Mouse (Mus musculus) megakaryocyte progenitor cell, adult 5-6 weeks (primary cell): ENCODE results near the gene Zscan20. TPM values are rescaled to one million over a fixed set of nuclear protein-coding genes. Genes with fewer than 3 reads are reported as not detected.

Experiments used
- ATAC-seq: replicated peaks from 2 replicates; pipeline ENCODE4 v1.8.0; 2016; ENCODE audit warnings: mild to moderate bottlenecking, moderate TSS enrichment, inconsistent platforms; ENCODE audit not compliant: poor library complexity
- total RNA-seq, 2 experiments: library from RNA; stranded (forward) in 1 of 2; stranded (reverse) in 1 of 2; fragments of 157-497, 149-512 nt in 1 of 2; fragments of 200-1000 nt in 1 of 2; gene quantifications; 2 replicates each; pipeline versions ENCODE4 v1.2.3 to v1.2.4; 2015 to 2017

The Zscan20 gene
- total RNA-seq (2015) (1.8 and 2.2 TPM in 2 replicates), total RNA-seq (2017) (3.2 and 4.9 TPM in 2 replicates)

DNA sequence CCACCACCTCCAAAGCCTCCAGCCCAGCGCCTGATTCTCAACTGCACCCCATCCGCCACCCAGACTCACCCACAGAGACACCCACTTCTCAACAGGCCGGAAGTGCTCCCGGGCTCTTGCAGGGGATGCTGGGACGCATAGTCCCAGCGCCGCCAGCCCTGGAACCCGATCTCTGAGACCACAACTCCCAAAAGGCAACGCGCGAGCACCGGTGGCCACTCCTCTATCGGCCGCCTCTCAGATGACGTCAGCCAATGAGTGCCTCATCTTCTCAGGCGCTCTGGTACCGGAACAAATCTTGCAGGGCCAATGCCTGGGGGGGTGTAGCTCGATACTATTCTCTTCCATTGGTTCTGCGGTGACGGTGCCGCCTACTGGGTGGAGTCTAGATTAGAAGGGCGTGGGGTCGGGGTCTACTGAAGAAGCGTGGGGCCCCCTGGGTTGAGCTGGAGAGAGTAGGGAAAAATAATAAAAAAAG lies at the start of gene Zscan20:
TSS of gene Zscan20 (minus strand) at position 174 of the 478 bp plus-strand sequence.
- ATAC-seq, result peak; percentile 94

DNA sequence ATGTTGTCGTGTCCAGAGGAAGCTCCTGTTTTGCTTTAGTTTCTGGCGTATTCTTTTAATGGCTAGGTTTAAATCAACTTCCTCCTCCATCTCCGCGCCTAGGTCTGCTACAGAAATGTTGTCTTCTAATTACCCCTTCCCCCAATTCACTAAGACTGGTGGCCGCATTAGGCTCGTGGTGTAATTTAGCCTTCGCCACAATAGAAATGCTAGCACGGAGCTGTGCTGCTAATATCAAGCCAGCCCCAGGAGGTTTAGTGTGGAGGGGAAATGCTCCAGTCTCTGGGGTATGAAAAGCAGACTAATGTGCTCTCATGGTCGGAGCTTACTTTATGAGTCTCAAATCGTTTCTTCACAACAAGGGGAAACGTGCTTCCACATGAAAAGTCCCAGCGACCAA lies 45.5 kb upstream of the Zscan20 start:
- ATAC-seq, result no peak

DNA sequence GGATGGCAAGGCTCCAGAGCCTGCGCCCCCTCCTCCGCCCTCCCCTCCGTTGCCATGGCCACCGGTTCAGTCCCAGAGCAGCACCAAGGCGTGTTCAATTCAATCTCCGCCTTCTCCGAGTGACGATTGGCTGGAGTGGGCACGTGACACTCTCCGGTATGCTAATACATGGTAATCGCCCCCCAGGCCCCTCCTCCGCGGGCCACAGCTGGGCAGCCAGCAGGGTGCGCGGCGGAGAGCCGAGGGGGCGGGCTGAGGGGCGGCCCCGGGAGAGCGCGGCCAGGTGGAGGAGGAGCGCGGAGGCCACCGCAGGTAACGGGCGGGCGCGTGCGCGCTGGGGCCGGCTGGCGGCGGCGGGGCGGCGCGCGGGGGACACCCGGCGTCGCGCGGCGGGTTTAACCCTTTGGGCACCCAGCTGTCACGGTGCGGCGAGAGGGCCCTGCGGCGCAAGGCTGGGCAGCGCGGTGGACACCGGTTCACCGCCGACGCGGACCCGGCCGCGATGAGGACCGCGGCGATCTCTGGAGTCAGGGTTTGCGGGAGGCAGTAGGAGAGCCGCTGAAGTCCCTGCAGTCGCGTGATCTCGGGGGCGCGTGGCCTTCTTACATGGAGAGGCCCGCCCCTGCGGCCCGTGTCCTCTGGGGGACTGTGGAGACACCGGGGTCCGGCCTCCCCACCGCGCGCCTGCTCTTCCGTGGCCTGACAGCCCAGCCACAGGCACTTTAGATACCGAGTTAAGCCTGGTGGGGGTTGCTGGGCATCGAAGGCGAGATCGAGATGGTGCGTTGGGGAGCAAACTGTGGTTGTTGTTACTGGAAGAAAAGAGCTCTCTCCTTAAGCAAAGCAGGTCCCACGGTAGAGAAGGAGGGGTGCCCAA lies 44.8 kb upstream of the Zscan20 start, which contains the start of gene Phc2:
TSS of gene Phc2 (plus strand) at position 198 of the 877 bp plus-strand sequence.
- peak; percentile 97 for ATAC-seq

DNA sequence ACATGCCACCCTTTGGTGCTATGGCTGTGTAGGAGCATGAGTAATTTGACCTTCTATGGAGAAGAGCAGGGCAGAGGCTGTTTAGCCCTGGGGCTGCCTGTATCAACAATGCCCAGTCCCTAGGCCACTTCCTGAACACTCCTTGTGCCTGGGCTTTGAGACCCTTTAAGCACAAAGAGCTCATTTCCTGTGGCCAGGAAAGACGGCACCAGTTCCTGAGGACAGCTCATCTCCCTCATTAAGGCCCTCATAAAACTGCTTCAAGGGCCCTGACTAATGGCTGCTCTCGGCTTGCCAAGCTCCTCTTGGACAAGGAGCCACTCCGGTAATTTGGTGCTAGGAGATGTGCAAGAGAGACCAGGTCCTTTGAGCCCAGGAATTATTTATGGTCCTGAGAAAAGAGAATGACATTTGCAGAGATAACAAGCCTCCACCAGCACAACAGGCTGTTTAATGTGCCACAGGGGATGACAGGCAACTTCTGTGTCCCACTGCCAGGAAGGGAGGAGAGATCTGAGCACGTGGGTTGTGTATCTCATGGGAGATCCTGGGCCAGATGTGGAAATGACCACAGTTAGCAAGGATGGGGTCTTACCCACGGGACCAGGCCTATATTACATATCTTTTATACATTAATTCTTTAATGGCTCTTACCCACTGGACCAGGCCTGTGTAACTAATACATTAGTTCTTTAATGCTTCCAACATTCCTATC lies 42.8 kb upstream of the Zscan20 start:
- no peak for ATAC-seq

DNA sequence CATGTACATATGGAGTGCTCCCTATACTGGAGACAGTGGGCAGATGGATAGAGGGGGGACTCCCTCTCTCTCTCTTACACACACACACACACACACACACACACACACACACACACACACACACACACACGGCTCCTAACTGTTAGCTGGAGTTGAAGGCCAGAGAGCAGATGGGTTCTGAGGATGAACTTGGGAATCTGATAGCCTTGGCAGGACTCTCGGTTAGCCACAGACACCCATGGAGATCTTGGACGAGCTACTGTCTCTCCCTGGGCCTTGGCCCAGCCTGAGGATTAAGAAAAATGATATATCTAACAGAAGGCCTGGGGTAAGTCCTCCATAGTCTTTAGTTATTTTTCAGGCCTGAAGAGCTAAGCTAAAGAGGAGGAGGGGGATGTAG lies 41.6 kb upstream of the Zscan20 start:
- ATAC-seq, result no peak

DNA sequence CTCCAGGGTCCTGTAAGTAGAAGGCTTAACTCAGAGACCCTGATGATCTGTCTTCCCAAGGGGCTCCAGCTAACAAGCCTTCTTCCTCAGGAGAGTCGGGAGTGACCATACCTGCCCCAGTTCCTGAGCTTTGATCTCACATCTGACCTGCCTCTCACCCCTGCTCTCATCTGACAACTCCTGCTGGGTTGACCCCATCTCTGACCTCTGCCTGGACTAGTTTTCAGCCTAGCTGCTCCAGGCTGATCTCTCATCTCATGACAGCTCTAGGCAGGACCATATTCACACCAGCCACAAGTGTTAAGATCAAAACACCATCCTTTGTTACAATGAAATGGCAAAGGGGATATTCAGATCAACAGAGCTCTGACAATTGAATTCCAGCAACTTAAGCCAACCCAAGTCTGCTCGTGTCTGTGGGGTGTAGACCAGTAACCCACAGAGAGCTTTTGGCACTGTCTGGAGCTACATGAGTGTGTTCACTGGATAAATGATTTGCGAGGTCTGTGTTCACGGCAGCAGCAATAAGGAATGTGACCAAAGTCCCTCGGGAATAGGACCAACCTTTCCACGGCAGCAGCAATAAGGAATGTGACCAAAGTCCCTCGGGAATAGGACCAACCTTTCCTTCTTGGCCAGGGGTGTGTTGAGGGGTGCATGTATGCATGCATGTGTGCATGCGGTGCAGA lies 38.8 kb upstream of the Zscan20 start:
- no peak for ATAC-seq

DNA sequence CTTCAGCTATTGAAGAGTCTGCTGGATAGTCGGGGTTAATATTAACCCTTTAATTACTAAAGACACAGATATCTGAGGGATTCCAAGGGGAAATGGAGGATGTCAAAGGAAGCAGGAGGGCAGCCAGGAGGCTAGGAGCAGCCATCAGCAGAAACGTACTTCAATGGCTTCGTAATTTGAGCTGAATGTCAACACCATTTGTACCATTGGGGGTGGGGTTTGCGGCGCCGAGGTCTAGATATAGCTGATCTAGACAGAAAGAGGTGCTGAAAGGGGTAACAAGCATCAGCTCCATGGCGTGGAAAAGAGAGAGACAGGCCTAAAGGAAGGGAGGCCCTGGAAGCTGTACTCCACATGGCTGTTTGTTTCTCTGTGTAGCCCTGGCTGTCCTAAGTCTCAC lies 36.9 kb upstream of the Zscan20 start:
- ATAC-seq, result no peak

DNA sequence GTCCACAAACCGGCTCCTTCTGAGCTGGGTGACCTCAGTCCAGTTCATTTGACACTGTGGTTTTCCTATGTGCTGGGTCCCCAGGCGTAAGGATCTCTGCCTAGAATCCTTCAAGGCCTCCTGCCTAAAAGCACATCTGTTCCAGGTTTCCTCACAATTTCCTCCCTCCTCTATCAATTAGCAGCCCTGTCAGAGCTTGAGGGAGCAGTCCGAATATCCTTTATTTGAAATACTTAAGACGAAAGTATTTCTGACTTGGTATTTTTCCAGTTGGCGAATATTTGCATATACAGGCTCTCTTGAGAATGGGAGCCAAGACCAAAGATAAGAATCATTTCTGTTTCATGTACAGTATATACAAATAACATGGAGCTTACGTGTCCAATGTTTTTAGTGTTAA lies 36.0 kb upstream of the Zscan20 start:
- no peak for ATAC-seq

DNA sequence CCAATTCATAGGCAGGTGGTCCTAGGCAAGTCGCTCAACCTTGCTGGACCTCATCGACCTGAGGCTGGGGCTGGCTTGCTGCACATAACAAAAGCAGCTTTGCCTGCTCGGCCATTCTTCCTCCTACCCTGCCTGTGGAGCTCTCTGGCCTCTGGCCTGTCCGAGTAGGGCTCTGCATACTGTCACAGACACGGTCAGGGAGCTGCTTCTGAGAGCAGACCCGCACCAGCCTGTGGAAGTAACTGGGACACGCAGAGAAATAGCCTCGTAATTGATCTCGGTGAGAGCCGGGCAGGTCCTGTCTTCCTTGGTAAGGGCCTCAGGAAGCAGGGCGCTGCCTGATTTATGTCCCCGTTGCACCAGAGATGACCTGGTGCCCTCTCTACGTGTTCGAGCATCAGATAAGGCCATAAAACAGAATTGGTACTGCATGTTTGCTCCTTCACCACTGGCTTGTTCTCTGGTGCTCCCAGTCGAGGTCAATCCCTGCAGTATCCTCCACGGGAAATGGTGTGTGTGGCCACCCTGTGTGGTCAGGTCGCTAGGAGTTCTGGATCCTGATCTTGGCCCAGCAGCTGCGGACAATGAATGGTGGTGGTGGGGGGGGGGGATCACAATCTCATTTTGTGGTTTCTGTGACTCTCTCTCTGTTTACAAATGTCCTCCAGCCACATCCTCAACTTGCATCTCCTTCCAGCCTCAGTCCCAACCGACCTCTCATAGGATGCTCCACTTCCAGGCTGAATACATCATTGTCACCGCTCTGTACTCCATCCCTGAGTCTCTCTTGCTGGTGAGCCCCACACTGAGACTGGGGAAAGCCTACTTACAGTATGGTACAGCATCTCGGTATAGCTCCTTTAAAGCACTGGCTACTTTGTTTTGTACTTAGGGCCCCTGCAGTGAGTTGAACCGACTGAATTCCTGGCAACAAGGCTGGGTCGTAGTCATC lies 32.1 kb upstream of the Zscan20 start:
- no peak for ATAC-seq

DNA sequence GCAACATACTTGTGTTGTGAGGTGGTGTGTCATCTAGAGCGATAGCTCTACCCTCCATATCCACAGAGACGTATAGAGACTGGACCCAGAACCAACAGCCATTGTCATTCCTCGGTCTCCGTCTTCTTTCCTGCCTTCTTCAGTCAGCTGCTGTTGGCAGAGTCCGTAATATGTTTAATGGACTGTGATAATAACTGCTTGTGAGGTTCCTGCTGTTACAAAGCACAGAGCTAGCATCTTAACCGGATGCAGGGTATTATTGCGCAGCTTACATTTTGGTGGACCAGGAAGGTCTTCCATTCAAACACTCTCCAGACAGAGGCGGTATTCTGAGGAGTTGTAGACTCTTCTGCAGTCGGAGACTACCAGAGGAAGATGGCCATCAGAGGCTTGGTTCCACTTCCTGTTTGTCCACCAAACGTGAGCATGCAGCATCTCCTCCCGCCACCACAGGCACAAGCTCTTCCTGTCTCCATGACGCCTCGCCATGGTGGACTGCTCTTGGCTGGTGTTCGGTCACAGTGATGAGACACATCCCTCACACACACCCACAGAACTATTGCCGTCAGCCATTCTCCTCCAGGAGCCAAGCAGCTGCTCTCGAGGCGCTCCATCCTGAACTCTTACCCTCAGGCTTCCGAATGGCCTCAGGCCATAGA lies 28.5 kb upstream of the Zscan20 start:
- peak; percentile 56 for ATAC-seq

DNA sequence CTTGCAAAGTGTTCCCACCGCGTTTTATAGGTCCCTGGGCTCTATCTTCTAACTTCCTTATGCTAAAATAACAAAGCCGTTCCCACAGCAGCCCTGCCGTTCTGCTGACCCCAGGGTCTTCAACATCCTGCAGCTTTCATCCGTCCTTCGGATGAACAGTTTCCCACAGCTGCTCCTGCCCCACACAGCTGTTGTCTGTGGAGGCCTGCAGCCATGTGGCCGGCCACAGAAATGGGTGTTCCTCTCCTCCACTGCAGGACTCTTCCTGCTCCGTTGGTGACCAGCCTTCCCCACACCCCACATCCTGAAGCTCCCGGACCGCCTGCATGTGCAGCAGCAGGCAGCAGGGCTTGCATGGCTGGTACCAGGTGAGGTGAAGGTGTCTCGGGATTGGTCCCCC lies 27.4 kb upstream of the Zscan20 start:
- ATAC-seq, result peak; percentile 54

DNA sequence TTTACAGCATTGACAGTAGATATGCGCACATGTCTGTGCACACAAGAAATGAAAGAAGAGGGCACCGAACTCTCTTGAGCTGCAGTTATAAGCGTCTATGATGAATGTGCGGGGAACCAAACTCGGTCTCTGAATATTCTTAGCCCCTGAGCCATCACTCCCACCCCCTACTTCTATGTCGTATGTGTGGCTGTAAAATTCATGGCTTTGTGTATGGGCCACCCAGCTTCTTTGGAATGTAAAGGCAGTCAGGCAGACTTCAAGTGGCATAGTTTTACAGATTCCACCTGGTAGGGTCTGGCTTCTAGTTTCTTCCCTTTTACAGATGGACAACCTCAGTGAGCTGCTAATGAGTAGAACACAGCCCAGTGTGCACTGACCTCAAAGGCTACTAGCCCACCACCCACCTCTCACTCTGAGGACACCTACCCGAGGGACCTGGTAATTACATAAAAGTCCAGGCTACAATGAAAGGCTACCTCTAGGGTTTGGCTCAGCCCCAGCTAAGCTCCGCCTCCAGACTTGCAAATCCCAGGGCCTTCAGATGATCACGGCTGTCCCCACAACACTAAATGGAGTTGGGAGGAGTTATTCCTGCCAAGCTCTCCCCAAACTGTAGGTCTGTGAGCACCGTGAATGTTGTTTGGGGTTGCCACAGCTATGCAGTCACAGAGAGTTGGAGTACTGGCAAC lies 26.1 kb upstream of the Zscan20 start:
- ATAC-seq, result no peak; the same call in 1 of the 2 replicates

DNA sequence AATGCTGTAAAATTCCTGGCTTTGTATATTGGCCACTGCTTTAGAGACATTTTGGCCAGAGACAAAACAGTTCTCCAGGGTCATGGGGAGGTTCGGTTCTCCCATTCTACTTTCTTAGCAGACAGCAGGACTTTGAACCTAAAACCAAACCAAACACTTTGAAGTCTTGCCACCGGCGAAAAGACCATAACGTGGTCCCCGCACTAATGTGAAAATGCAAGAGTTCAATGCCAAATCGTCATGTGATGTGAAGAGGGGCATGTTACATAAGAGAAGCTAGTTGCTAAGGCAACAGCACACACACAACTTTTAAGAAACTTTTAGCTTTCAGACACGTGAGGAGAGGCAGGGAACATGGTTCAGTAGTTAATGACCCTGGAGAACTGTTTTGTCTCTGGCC lies 25.6 kb upstream of the Zscan20 start:
- ATAC-seq, result no peak

DNA sequence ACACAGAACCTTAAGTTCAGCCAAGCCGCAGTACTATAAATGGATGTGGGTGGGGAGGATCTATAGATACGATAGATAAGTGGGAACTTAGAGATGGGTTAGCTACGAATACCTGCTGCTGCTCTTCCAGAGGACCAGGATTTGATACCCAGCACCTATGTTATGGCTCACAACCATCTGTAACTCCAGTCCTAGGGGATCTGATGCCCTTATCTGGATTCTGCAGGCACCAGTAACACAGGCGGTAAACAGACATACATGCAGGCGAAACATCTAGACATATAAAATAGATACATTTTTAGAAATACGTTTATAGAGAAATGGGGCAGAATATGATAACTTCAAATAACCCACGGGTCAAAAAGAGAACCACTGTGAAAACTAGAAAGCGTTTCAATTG lies 11.2 kb upstream of the Zscan20 start:
- no peak for ATAC-seq

DNA sequence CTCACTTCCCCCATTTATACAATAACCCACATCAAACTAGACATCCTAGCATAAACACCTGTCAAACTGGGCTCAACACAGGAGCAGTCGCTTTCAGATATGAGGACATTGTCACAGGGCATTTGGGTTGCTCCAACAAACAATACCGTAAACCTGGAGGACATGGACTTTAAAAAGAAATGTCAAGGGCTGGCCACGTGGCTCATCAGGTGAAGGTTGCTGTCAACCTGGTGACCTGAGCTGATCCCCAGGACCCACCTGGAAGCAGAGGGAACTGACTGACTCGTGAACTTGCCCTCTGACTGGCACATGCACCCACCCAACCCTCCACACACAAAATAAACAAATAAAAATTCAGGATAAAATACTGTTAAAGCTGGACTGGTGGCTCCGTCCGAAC lies 10.7 kb upstream of the Zscan20 start:
- no peak for ATAC-seq

DNA sequence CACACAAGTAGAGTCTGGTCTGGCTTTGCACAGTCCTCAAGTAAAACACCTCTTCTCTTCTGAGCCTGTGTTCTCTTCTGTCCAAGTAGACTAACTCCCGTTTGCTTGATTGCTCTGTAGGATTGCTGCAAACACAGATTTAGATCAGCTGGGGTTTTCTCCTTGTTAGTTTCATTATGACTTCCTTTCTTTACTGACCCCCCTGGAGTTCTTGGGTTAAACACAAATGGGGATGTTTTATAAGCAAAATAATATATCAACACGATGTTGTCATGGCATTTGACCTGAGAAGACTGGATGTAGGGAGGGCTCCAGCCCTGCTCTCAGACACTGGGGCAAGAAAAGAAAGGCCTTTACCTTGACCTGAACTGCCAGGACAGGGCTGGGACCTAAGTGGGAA lies 9.1 kb upstream of the Zscan20 start:
- no peak for ATAC-seq

DNA sequence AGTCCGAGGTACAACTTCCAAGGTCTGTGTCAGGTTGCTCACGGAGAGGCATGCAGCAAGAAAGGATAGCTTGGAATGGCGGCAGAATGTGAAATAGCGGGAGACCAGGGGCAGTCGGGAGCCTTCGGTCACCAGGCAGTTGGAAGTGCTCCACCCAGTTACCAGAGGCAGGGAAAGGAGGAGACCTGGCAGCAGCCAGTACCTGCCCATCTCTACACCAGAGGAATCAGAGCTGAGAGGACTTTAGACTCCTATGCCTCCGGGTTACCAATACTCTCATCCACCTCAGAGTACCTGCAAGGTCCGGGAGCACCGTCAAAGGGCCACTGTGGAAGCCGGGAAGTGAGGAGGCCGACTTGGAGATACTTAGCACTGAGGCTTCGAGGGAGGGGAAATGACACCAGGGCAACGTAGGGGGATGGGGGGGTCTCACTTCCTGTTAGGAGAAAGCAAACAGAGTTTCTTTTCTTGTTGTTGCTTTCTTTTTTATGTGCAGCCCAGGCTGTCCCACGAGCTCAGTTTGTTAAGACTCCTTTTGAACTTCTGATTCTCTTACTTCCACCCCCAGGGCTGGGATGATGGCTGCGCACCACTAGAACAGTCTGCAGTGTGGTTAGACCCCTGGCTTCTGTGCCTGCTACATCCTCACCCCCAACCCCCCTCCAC lies 8.5 kb upstream of the Zscan20 start, which contains the start of gene Tlr12:
TSS of gene Tlr12 (minus strand) at position 374 of the 666 bp plus-strand sequence.
- ATAC-seq, result peak; percentile 29

DNA sequence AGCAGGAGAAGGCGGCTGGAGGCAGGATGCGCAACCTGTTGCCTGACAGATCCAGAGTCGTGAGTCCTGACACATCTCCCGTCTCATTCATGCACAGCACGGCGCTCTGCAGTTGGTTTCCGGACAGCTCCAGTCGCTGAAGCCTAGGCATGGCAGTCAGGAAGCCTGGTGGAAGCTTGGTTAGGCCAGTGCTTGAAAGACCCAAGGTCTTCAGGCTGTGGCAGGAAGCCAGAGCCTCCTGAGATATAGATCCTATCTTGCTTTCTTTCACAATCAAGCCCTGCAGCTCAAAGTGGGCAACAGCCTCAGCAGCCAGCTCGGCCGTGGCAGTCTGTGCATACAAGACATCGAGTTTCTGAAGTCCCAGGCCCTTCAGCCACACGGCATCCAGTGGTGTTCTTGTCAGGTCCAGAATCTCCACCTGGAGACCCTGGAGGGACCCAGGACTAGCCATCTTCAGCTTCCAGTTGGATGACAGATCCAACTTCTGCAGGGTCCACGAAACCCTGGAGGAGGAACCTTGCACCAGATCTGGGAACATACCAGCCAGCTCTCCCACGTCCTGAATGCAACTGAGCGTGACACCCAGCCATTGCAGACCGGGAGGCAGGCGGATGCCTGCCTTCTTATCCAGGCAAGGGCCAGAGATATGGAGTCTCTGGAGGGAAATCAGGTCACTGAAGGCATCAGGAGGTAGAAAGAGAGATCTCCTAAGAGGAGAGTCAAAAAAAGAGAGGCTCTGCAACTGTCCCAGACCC lies 7.6 kb upstream of the Zscan20 start:
- peak; percentile 57 for ATAC-seq
